Mouse (Mus musculus) thymus, postnatal 14 days (tissue): ENCODE measurements around the gene Mfrp.
A peak's percentile ranks its signal among the peaks of the same experiment; 100 is the strongest.

Experiments
- DNase-seq: peaks from one replicate; pipeline ENCODE4 v3.0.0; 2021

The Mfrp gene

GRCm38 (mm10) chr9:44101490-44101889, at the start of gene Mfrp:
Gene Mfrp, plus strand, starts transcription at chr9:44101729.
- DNase-seq, result no peak

- DNase-seq, result peak; percentile 62
These were observed 48.7 kb upstream of the Mfrp start for GRCm38 (mm10) chr9:44052855-44053254.

- DNase-seq, result no peak
These were observed 47.6 kb upstream of the Mfrp start for GRCm38 (mm10) chr9:44053936-44054335.

- no peak for DNase-seq
These were observed 42.9 kb upstream of the Mfrp start for GRCm38 (mm10) chr9:44058606-44059005.

GRCm38 (mm10) chr9:44065177-44065576, 36.4 kb upstream of the Mfrp start:
- DNase-seq, result no peak

GRCm38 (mm10) chr9:44066785-44067225, 34.7 kb upstream of the Mfrp start, which contains the start of gene Usp2:
Gene Usp2, plus strand, starts transcription at chr9:44067021.
- peak; percentile 100 for DNase-seq

GRCm38 (mm10) chr9:44067241-44067959, 34.1 kb upstream of the Mfrp start:
- peak; percentile 76 for DNase-seq

- DNase-seq, result peak; percentile 16
These were observed 33.6 kb upstream of the Mfrp start for GRCm38 (mm10) chr9:44067960-44068330.

- no peak for DNase-seq
These were observed 32.3 kb upstream of the Mfrp start for GRCm38 (mm10) chr9:44069252-44069651.

GRCm38 (mm10) chr9:44070113-44070843, 31.3 kb upstream of the Mfrp start:
- DNase-seq, result no peak

- DNase-seq, result no peak
These were observed 30.7 kb upstream of the Mfrp start for GRCm38 (mm10) chr9:44070844-44071231.

- DNase-seq, result no peak
These were observed 29.5 kb upstream of the Mfrp start for GRCm38 (mm10) chr9:44071914-44072598.

- DNase-seq, result no peak
These were observed 29.0 kb upstream of the Mfrp start for GRCm38 (mm10) chr9:44072599-44072915.

- DNase-seq, result no peak
These were observed 28.4 kb upstream of the Mfrp start for GRCm38 (mm10) chr9:44073115-44073514.

- DNase-seq, result peak; percentile 57
These were observed 26.9 kb upstream of the Mfrp start for GRCm38 (mm10) chr9:44074395-44075275.

- no peak for DNase-seq
These were observed 26.1 kb upstream of the Mfrp start for GRCm38 (mm10) chr9:44075276-44075995.

GRCm38 (mm10) chr9:44075996-44076763, 25.3 kb upstream of the Mfrp start:
- DNase-seq, result no peak

GRCm38 (mm10) chr9:44076764-44077120, 24.8 kb upstream of the Mfrp start:
- peak; percentile 66 for DNase-seq

- DNase-seq, result no peak
These were observed 24.1 kb upstream of the Mfrp start for GRCm38 (mm10) chr9:44077266-44077910.

- no peak for DNase-seq
These were observed 23.3 kb upstream of the Mfrp start for GRCm38 (mm10) chr9:44078136-44078797.
